Mouse (Mus musculus) CH12.LX (cell line): ENCODE data around the gene Fggy. TPM values are rescaled to one million over a fixed set of nuclear protein-coding genes. Genes with fewer than 3 reads are reported as not detected.

Experiments used
- DNase-seq: peaks from one replicate; pipeline ENCODE4 v3.0.0-alpha.2; 2013; ENCODE audit errors: extremely low read depth
- H3K27ac ChIP-seq: 2 replicates; pipeline ENCODE4 v1.5.1; 2012; ENCODE audit warnings: low read depth, mild to moderate bottlenecking, control low read depth, moderate library complexity; ENCODE audit not compliant: insufficient read depth
- H3K27me3 ChIP-seq: replicated peaks from 2 replicates; pipeline ENCODE3; 2012; ENCODE audit warnings: inconsistent platforms
- H3K36me3 ChIP-seq, 2 experiments: replicated peaks in 1 of 2; 2 replicates each; pipeline versions ENCODE3 to v1.6.1; 2012; ENCODE audit warnings: inconsistent platforms in 1 of 2, low read length in 1 of 2, mild to moderate bottlenecking in 1 of 2, mixed read lengths in 1 of 2, moderate library complexity in 1 of 2; ENCODE audit not compliant: control insufficient read depth in 1 of 2, insufficient read depth in 1 of 2
- H3K4me1 ChIP-seq, 2 experiments: 2 replicates each; pipeline ENCODE4 v1.6.1; 2012; ENCODE audit warnings: inconsistent platforms in 1 of 2, moderate library complexity in 1 of 2; ENCODE audit not compliant: insufficient read depth in 2 of 2, control insufficient read depth in 1 of 2
- H3K4me2 ChIP-seq: 2 replicates; pipeline ENCODE4 v1.6.1; 2012; ENCODE audit warnings: low read depth, mild to moderate bottlenecking, control low read depth; ENCODE audit not compliant: poor library complexity, insufficient read depth, severe bottlenecking
- H3K4me3 ChIP-seq, 3 experiments: fragments of 150-350 bp in 1 of 3; sonication (generic) in 1 of 3; replicated peaks in 1 of 3; 2 replicates each; pipeline versions ENCODE3 to v1.5.1; 2011 to 2012; ENCODE audit warnings: low read depth in 2 of 3, low read length in 2 of 3, mild to moderate bottlenecking in 2 of 3, moderate library complexity in 2 of 3, control low read depth in 1 of 3, improper control_type of control experiment in 1 of 3, inconsistent platforms in 1 of 3, mixed read lengths in 1 of 3; ENCODE audit not compliant: poor library complexity in 1 of 3
- H3K79me2 ChIP-seq: replicated peaks from 2 replicates; pipeline ENCODE4 v1.6.1; 2012; ENCODE audit warnings: mild to moderate bottlenecking, moderate library complexity; ENCODE audit not compliant: control insufficient read depth, poor library complexity, insufficient read depth, severe bottlenecking; ENCODE audit errors: extremely low read depth
- H3K9ac ChIP-seq: 2 replicates; pipeline ENCODE4 v1.6.1; 2012; ENCODE audit warnings: low read depth, mild to moderate bottlenecking, control low read depth, moderate library complexity; ENCODE audit not compliant: insufficient read depth
- H3K9me3 ChIP-seq: replicated peaks from 2 replicates; pipeline ENCODE3; 2012; ENCODE audit warnings: low read length, inconsistent platforms, mixed read lengths
- BHLHE40 ChIP-seq: IDR thresholded peaks from 2 replicates; pipeline ENCODE4 v1.6.1; 2011; ENCODE audit warnings: mild to moderate bottlenecking, low read depth, low read length, improper control_type of control experiment
- CHD2 ChIP-seq: IDR thresholded peaks from 2 replicates; pipeline ENCODE4 v1.6.1; 2011; ENCODE audit warnings: low read length, improper control_type of control experiment
- CTCF ChIP-seq, 2 experiments: IDR thresholded peaks in 1 of 2; conservative IDR thresholded peaks in 1 of 2; 2 replicates each; pipeline ENCODE4 v1.5.1; 2011 to 2012; ENCODE audit warnings: low read depth in 2 of 2, low read length in 2 of 2, improper control_type of control experiment in 1 of 2, inconsistent platforms in 1 of 2, mild to moderate bottlenecking in 1 of 2, moderate library complexity in 1 of 2
- E2F4 ChIP-seq: IDR thresholded peaks from 2 replicates; pipeline ENCODE4 v1.6.1; 2011; ENCODE audit warnings: low read depth, low read length, improper control_type of control experiment; ENCODE audit not compliant: insufficient replicate concordance
- ELF1 ChIP-seq: IDR thresholded peaks from 2 replicates; pipeline ENCODE4 v1.6.1; 2014; ENCODE audit warnings: low read depth, mild to moderate bottlenecking, inconsistent platforms, low read length, improper control_type of control experiment
- EP300 ChIP-seq: IDR thresholded peaks from 2 replicates; pipeline ENCODE4 v1.6.1; 2011; ENCODE audit warnings: low read length, improper control_type of control experiment
- HCFC1 ChIP-seq: IDR thresholded peaks from 2 replicates; pipeline ENCODE4 v1.6.1; 2012; ENCODE audit warnings: low read depth, mild to moderate bottlenecking, inconsistent platforms, low read length, improper control_type of control experiment
- JUN ChIP-seq: IDR thresholded peaks from 2 replicates; pipeline ENCODE4 v1.6.1; 2011; ENCODE audit warnings: low read depth, mild to moderate bottlenecking, low read length, improper control_type of control experiment, moderate library complexity; ENCODE audit not compliant: insufficient read depth
- MEF2A ChIP-seq: IDR thresholded peaks from 2 replicates; pipeline ENCODE4 v1.6.1; 2014; ENCODE audit warnings: low read depth, mild to moderate bottlenecking, inconsistent platforms, low read length, improper control_type of control experiment, borderline replicate concordance
- MYC ChIP-seq: IDR thresholded peaks from 2 replicates; pipeline ENCODE4 v1.6.1; 2011; ENCODE audit warnings: low read depth, mild to moderate bottlenecking, improper control_type of control experiment, low read length
- NELFE ChIP-seq: IDR thresholded peaks from 2 replicates; pipeline ENCODE4 v1.6.1; 2011; ENCODE audit warnings: low read depth, low read length, improper control_type of control experiment
- POLR2A ChIP-seq: IDR thresholded peaks from 2 replicates; pipeline ENCODE4 v1.6.1; 2011; ENCODE audit warnings: low read depth, mild to moderate bottlenecking, improper control_type of control experiment, low read length
- RAD21 ChIP-seq: IDR thresholded peaks from 2 replicates; pipeline ENCODE4 v1.6.1; 2011; ENCODE audit warnings: low read depth, mild to moderate bottlenecking, low read length, improper control_type of control experiment, moderate library complexity
- RCOR1 ChIP-seq: conservative IDR thresholded peaks from 2 replicates; pipeline ENCODE4 v1.6.1; 2012; ENCODE audit warnings: low read depth, mild to moderate bottlenecking, inconsistent platforms, low read length, improper control_type of control experiment
- SIN3A ChIP-seq: IDR thresholded peaks from 2 replicates; pipeline ENCODE4 v1.6.1; 2012; ENCODE audit warnings: low read length, improper control_type of control experiment, inconsistent platforms
- SMC3 ChIP-seq: IDR thresholded peaks from 2 replicates; pipeline ENCODE4 v1.6.1; 2011; ENCODE audit warnings: low read depth, low read length, improper control_type of control experiment
- USF2 ChIP-seq: conservative IDR thresholded peaks from 2 replicates; pipeline ENCODE4 v1.6.1; 2011; ENCODE audit warnings: low read depth, low read length, improper control_type of control experiment
- ZC3H11A ChIP-seq: IDR thresholded peaks from 2 replicates; pipeline ENCODE4 v1.6.1; 2012; ENCODE audit warnings: low read depth, mild to moderate bottlenecking, inconsistent platforms, low read length, improper control_type of control experiment
- ZMIZ1 ChIP-seq: IDR thresholded peaks from 2 replicates; pipeline ENCODE4 v1.6.1; 2012; ENCODE audit warnings: low read depth, mild to moderate bottlenecking, inconsistent platforms, low read length, improper control_type of control experiment
- dilution Hi-C: fragments of 300-500 bp; cut with MboI; formaldehyde crosslinking; loops from 2 replicates; pipeline ENCODE4 v1.14.3; 2020; ENCODE audit warnings: low sequenced_read_pairs; ENCODE audit not compliant: extremely low pct_unique_long_range_greater_than_20kb, extremely low pct_ligation_motif_present
- in situ Hi-C: fragments of 300-500 bp; cut with MboI; formaldehyde crosslinking; loops from 3 replicates; pipeline ENCODE4 v1.14.3; 2019; ENCODE audit warnings: low sequenced_read_pairs, low pct_ligation_motif_present, low pct_unique_long_range_greater_than_20kb, mixed read lengths
- polyA plus RNA-seq: library from polyadenylated mRNA; unstranded; fragments of >175 nt; gene quantifications from 2 replicates; pipeline ENCODE4 v1.2.1, GENCODE M21; 2012; ENCODE audit warnings: low read depth; ENCODE audit not compliant: insufficient read length
- total RNA-seq, 2 experiments: library from RNA; depleted of rRNA; stranded (reverse); fragments of 300-350 nt in 1 of 2; fragments of >200 nt in 1 of 2; gene quantifications; 2 replicates each; pipeline ENCODE4 v1.2.3; 2012 to 2014

Fggy gene
- total and polyA plus RNA-seq, 3 experiments, result 6.2 to 7.5 (median 6.9) TPM

DNA sequence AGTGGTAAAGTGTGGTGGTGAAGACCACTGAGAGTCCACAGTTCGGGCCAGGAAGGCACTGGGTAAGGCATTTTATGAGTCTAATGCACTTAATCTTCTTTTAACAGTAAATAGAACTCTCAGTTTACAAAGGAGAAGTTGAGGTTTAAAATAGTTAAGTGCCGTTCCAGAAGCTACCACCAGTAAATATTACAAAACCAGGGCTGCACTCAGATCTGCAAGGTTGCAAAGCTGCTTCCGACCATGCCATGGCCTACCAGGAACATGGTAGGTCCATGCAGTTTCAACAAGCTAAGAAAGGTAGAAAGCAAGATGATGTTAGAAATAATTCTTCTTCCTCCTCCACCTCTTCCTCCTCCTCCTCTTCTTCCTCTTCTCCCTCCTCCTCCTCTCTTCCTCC, 309.8 kb downstream of the Fggy start:
- Histone ChIP-seq H3K4me3 (no peak overlapping the region), H3K79me2 (no peaks in the 10 kb centered on the region), H3K4me2 (no peak overlapping the region), H3K27me3 (no peaks in the 10 kb centered on the region), H3K36me3 (no peaks in the 10 kb centered on the region), H3K9me3 (no peaks in the 10 kb centered on the region), H3K27ac (no peak overlapping the region), H3K4me1 (no peaks in the 10 kb centered on the region), H3K9ac (no peak overlapping the region)
- in situ Hi-C loops (loop anchor here (5.0 to 25.0 kb wide), 2 partner anchors 305 to 815 kb away; partner anchors contain the start of genes Fggy and Jun), dilution Hi-C loops (no loop called here)
- TF ChIP-seq CHD2 (no peak), CTCF (conservative IDR thresholded peaks at IDR 0.05 in 1 of 2, IDR thresholded peaks at IDR 0.05 in 1 of 2; ENCODE audit: low read depth in 2 of 2, low read length in 2 of 2) (no peak), SIN3A (no peak), BHLHE40 (no peak), HCFC1 (no peak), NELFE (no peak), JUN (no peak), SMC3 (no peak), EP300 (no peak), ZC3H11A (no peak), MYC (no peak)
- DNase-seq, result no peak

- TF ChIP-seq ZMIZ1 (no peak), ELF1 (no peak), SMC3 (peak; percentile 42), RCOR1 (no peak), E2F4 (no peak), RAD21 (peak; percentile 41), MEF2A (no peak), USF2 (no peak), POLR2A (no peak), CTCF (conservative IDR thresholded peaks at IDR 0.05 in 1 of 2, IDR thresholded peaks at IDR 0.05 in 1 of 2; ENCODE audit: low read depth in 2 of 2, low read length in 2 of 2) (peak in 1 of 2 experiments; percentile 41; a peak in 2 of 4 replicates)
- no peaks in the 10 kb centered on the region for H3K4me1 ChIP-seq
- H3K27me3 ChIP-seq, result no peaks in the 10 kb centered on the region
- no peaks in the 10 kb centered on the region for H3K9me3 ChIP-seq
- dilution Hi-C loops (no loop called here), in situ Hi-C loops (loop anchor here (5.0 to 25.0 kb wide), 2 partner anchors 306 to 816 kb away; partner anchors contain the start of genes Fggy and Jun)
- DNase-seq, result no peak
- H3K4me3 ChIP-seq, result no peak overlapping the region
- H3K36me3 ChIP-seq, result no peaks in the 10 kb centered on the region
- no peak overlapping the region for H3K4me2 ChIP-seq
- H3K27ac ChIP-seq, result no peak overlapping the region
- no peaks in the 10 kb centered on the region for H3K79me2 ChIP-seq
- no peak overlapping the region for H3K9ac ChIP-seq
Observed at GRCm38 (mm10) chr4:95868348-95868747, 311.0 kb downstream of the Fggy start.
